Mouse (Mus musculus) heart, embryonic 10.5 days (tissue): Measurements from ENCODE around the gene Tmprss4. TPM values are rescaled to one million over a fixed set of nuclear protein-coding genes. Genes with fewer than 3 reads are reported as not detected.
A peak's percentile ranks its signal among the peaks of the same experiment; 100 is the strongest.

Experiments used
- DNase-seq: peaks from one replicate; pipeline ENCODE4 v3.0.0-alpha.2; 2017; ENCODE audit warnings: low spot score
- H3K27ac ChIP-seq: fragments of 300-500 bp; sonication (generic); 2 replicates; pipeline ENCODE4 v1.5.1; 2016; ENCODE audit warnings: mild to moderate bottlenecking
- H3K27me3 ChIP-seq: fragments of 300-500 bp; sonication (generic); 2 replicates; pipeline ENCODE4 v1.6.1; 2016; ENCODE audit warnings: mild to moderate bottlenecking; ENCODE audit not compliant: poor library complexity, insufficient read depth, severe bottlenecking
- H3K36me3 ChIP-seq: fragments of 300-500 bp; sonication (generic); 2 replicates; pipeline ENCODE4 v1.6.1; 2016; ENCODE audit warnings: mild to moderate bottlenecking, moderate library complexity
- H3K4me1 ChIP-seq: fragments of 300-500 bp; sonication (generic); 2 replicates; pipeline ENCODE4 v1.6.1; 2016; ENCODE audit warnings: mild to moderate bottlenecking
- H3K4me3 ChIP-seq: fragments of 300-500 bp; sonication (generic); 2 replicates; pipeline ENCODE4 v1.5.1; 2016; ENCODE audit warnings: mild to moderate bottlenecking, moderate library complexity
- H3K9me3 ChIP-seq: fragments of 300-500 bp; sonication (generic); 2 replicates; pipeline ENCODE4 v1.6.1; 2016; ENCODE audit warnings: mild to moderate bottlenecking, moderate library complexity
- WGBS: fragments of 180-500 bp; shearing (Covaris S2); methylation state at CpG from one replicate; pipeline ENCODE4 v1.1.7; 2016; 5-methylcytosine and 5-hydroxymethylcytosine counted together
- polyA plus RNA-seq: library from polyadenylated mRNA; unstranded; fragments of >200 nt; fragmentation: Nextera tagmentation; extraction: Ambion mirVana; gene quantifications from 2 replicates; pipeline ENCODE4 v1.2.1, GENCODE M21; 2016

Tmprss4 gene
- polyA plus RNA-seq, 1 experiment from 2014 or later: not detected

GRCm38 (mm10) chr9:45188570-45189563, 15.0 kb downstream of the Tmprss4 start:
- Histone ChIP-seq H3K4me1 (no peaks in the 10 kb centered on the region; the same call in 1 of the 2 replicates), H3K27me3 (0 out of 2 replicates have a peak, but pooled peaks cover 8% of the 10 kb centered on the region), H3K4me3 (no peak overlapping the region), H3K27ac (no peak overlapping the region), H3K9me3 (no peaks in the 10 kb centered on the region), H3K36me3 (no peaks in the 10 kb centered on the region)
- DNase-seq: no peak
- 90% methylated on average over 10 of the region's 10 CpGs for WGBS

- H3K9me3 ChIP-seq: no peaks in the 10 kb centered on the region
- H3K27me3 ChIP-seq: peaks cover 14% of the 10 kb centered on the region; the same call in 1 of the 2 replicates
- H3K4me1 ChIP-seq: no peaks in the 10 kb centered on the region; the same call in 1 of the 2 replicates
- DNase-seq: no peak
- H3K36me3 ChIP-seq: no peaks in the 10 kb centered on the region
- WGBS: 75% methylated on average over 4 of the region's 4 CpGs
- no peak overlapping the region for H3K4me3 ChIP-seq
- no peak overlapping the region for H3K27ac ChIP-seq
Observed at GRCm38 (mm10) chr9:45185250-45185649, 18.6 kb downstream of the Tmprss4 start.

GRCm38 (mm10) chr9:45183266-45183665, 20.6 kb downstream of the Tmprss4 start:
- 80% methylated on average over 6 of the region's 6 CpGs for WGBS
- H3K27me3 ChIP-seq: peaks cover 24% of the 10 kb centered on the region; the same call in 1 of the 2 replicates
- no peaks in the 10 kb centered on the region for H3K36me3 ChIP-seq
- no peak for DNase-seq
- no peaks in the 10 kb centered on the region for H3K9me3 ChIP-seq
- no peaks in the 10 kb centered on the region; the same call in 1 of the 2 replicates for H3K4me1 ChIP-seq
- H3K27ac ChIP-seq: no peak overlapping the region
- H3K4me3 ChIP-seq: no peak overlapping the region

- Histone ChIP-seq H3K27me3 (peaks cover 26% of the 10 kb centered on the region), H3K4me1 (no peaks in the 10 kb centered on the region), H3K36me3 (no peaks in the 10 kb centered on the region), H3K9me3 (no peaks in the 10 kb centered on the region), H3K4me3 (no peak overlapping the region), H3K27ac (no peak overlapping the region)
- DNase-seq: no peak
- WGBS: 54% methylated on average over 3 of the region's 3 CpGs
Observed at GRCm38 (mm10) chr9:45182521-45182920, 21.4 kb downstream of the Tmprss4 start.

GRCm38 (mm10) chr9:45181770-45182169, 22.1 kb downstream of the Tmprss4 start, which contains the start of gene BC049352:
BC049352 (plus strand) TSS chr9:45182007.
- DNase-seq: no peak
- Histone ChIP-seq H3K27me3 (peaks cover 29% of the 10 kb centered on the region), H3K4me1 (no peaks in the 10 kb centered on the region), H3K36me3 (no peaks in the 10 kb centered on the region), H3K4me3 (no peak within 1 kb of the TSS), H3K27ac (no peak within 1 kb of the TSS), H3K9me3 (no peaks in the 10 kb centered on the region)
- 29% methylated on average over 2 of the region's 2 CpGs for WGBS

GRCm38 (mm10) chr9:45179282-45179681, 24.6 kb downstream of the Tmprss4 start:
- H3K4me3 ChIP-seq: no peak overlapping the region
- H3K9me3 ChIP-seq: no peaks in the 10 kb centered on the region
- no peak for DNase-seq
- no peaks in the 10 kb centered on the region for H3K36me3 ChIP-seq
- WGBS: 78% methylated on average over 5 of the region's 5 CpGs
- no peaks in the 10 kb centered on the region for H3K4me1 ChIP-seq
- H3K27me3 ChIP-seq: peaks cover 21% of the 10 kb centered on the region
- no peak overlapping the region for H3K27ac ChIP-seq

- DNase-seq: no peak
- Histone ChIP-seq H3K4me1 (no peaks in the 10 kb centered on the region), H3K36me3 (no peaks in the 10 kb centered on the region), H3K27me3 (peaks cover 5% of the 10 kb centered on the region; the same call in 1 of the 2 replicates), H3K4me3 (no peak overlapping the region), H3K27ac (no peak overlapping the region), H3K9me3 (0 out of 2 replicates have a peak, but pooled peaks cover 4% of the 10 kb centered on the region)
- 60% methylated on average over 3 of the region's 3 CpGs for WGBS
Observed at GRCm38 (mm10) chr9:45173475-45173874, 30.4 kb downstream of the Tmprss4 start.

GRCm38 (mm10) chr9:45171073-45171610, 32.8 kb downstream of the Tmprss4 start:
- DNase-seq: no peak
- H3K27me3 ChIP-seq: no peaks in the 10 kb centered on the region
- no peak overlapping the region for H3K27ac ChIP-seq
- H3K9me3 ChIP-seq: 0 out of 2 replicates have a peak, but pooled peaks cover 4% of the 10 kb centered on the region
- WGBS: 59% methylated on average over 1 of the region's 1 CpGs
- H3K36me3 ChIP-seq: no peaks in the 10 kb centered on the region
- H3K4me3 ChIP-seq: no peak overlapping the region
- no peaks in the 10 kb centered on the region for H3K4me1 ChIP-seq

GRCm38 (mm10) chr9:45170150-45170549, 33.7 kb downstream of the Tmprss4 start:
- H3K27ac ChIP-seq: no peak overlapping the region
- 84% methylated on average over 5 of the region's 5 CpGs for WGBS
- 0 out of 2 replicates have a peak, but pooled peaks cover 4% of the 10 kb centered on the region for H3K9me3 ChIP-seq
- no peaks in the 10 kb centered on the region for H3K36me3 ChIP-seq
- DNase-seq: no peak
- no peak overlapping the region for H3K4me3 ChIP-seq
- H3K4me1 ChIP-seq: no peaks in the 10 kb centered on the region
- H3K27me3 ChIP-seq: no peaks in the 10 kb centered on the region

GRCm38 (mm10) chr9:45167903-45168302, 36.0 kb downstream of the Tmprss4 start:
- no peak overlapping the region for H3K27ac ChIP-seq
- no peak overlapping the region for H3K4me3 ChIP-seq
- H3K36me3 ChIP-seq: no peaks in the 10 kb centered on the region
- DNase-seq: no peak
- 59% methylated on average over 5 of the region's 5 CpGs for WGBS
- no peaks in the 10 kb centered on the region for H3K27me3 ChIP-seq
- 0 out of 2 replicates have a peak, but pooled peaks cover 4% of the 10 kb centered on the region for H3K9me3 ChIP-seq
- H3K4me1 ChIP-seq: no peaks in the 10 kb centered on the region

- Histone ChIP-seq H3K9me3 (no peaks in the 10 kb centered on the region), H3K27ac (no peak overlapping the region), H3K27me3 (peaks cover 35% of the 10 kb centered on the region), H3K36me3 (no peaks in the 10 kb centered on the region), H3K4me1 (no peaks in the 10 kb centered on the region), H3K4me3 (no peak overlapping the region)
- WGBS: 66% methylated on average over 7 of the region's 7 CpGs
- DNase-seq: no peak
Observed at GRCm38 (mm10) chr9:45153361-45153760, 50.5 kb downstream of the Tmprss4 start.

- Histone ChIP-seq H3K27me3 (peaks cover 58% of the 10 kb centered on the region), H3K9me3 (no peaks in the 10 kb centered on the region), H3K27ac (no peak overlapping the region), H3K36me3 (no peaks in the 10 kb centered on the region), H3K4me1 (0 out of 2 replicates have a peak, but pooled peaks cover 2% of the 10 kb centered on the region), H3K4me3 (no peak overlapping the region)
- no peak for DNase-seq
- WGBS: 59% methylated on average over 1 of the region's 1 CpGs
Observed at GRCm38 (mm10) chr9:45150933-45151332, 53.0 kb downstream of the Tmprss4 start.

- peaks cover 24% of the 10 kb centered on the region for H3K4me1 ChIP-seq
- H3K27ac ChIP-seq: no peak overlapping the region
- no peaks in the 10 kb centered on the region for H3K36me3 ChIP-seq
- H3K4me3 ChIP-seq: peak overlapping the region; percentile 59
- peaks cover 99% of the 10 kb centered on the region for H3K27me3 ChIP-seq
- no peak for DNase-seq
- WGBS: under 1% methylated on average over 5 of the region's 5 CpGs
- H3K9me3 ChIP-seq: no peaks in the 10 kb centered on the region
Observed at GRCm38 (mm10) chr9:45146267-45146597, 57.7 kb downstream of the Tmprss4 start.
